Mouse (Mus musculus) urinary bladder, postnatal 36 days (tissue): ENCODE data around the gene Pik3r2.

Source experiments
- DNase-seq, 2 experiments: peaks; one replicate each; pipeline ENCODE4 v3.0.0; 2022; ENCODE audit warnings: low spot score in 2 of 2, mixed read lengths in 1 of 2

Gene Pik3r2

DNA sequence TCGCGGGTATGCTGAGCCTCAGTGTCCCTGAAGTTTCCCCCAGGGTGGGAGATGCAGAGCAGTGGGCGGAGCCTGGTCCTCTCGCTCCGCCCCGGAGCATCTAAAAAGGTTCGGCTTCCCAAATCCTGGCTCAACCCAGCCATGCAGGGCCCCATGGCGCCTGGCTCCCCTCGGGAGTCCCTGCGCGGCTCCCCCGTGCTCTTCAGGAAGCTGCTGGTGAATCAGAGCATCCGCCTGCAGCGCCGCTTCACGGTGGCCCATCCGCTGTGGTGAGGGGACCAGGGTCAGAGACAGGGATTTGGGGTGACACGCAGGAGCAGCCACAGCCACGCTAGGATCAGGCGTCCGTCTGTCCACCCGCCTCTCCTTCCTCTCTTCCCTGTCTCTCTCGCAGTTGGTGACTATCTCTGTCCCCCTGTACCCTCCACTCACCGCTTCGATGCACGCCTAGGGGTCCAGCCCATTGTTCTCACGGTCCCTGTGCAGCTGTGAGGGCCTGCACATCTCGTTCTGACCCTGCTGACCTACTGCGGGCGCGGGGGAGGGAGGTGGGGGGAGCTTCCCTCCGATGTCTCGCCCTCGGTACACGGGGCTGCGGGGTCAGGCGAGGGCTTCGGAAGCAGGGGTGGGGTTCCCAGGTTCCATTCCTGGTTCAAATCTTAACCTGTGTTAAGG lies 33.4 kb downstream of the Pik3r2 start:
- DNase-seq: no peak

DNA sequence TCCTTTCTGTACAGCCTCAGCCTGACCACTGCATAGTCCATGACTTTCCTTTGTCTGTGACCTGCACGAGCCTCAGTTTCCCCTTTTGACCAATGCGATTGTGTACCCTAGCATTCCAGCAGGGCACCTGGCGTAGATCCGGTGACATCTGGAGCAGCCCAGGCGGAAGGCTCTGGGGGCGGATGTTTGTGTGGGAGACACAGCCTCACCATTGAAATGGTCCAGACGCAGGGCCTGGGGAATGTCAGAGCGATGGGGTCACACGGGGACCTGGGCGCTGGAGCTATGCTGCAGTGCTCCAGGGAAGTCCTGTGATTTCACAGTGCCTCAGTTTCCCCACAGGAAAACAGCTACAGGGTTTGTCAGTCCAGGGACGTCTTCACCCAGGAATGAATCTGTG lies 34.3 kb downstream of the Pik3r2 start:
- DNase-seq: no peak

DNA sequence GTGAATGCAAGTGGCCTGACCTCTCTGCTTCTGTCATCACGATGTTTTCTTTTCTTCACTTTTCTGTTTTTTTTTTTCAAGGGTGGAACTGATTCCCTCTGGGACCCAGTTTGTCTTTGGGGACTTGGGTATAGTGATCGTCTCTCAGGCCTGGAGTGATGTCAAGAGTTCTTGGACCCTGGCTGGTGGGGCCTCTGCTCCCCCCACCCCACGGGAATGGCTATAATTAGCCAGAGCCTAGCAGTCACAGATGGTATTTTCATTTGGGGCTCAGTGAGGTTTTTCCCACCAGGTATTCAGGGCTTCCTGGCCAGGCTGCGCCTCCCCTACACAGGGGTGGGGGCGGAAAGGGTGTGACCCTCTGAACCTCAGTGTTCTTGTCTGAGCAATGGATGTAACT lies 34.9 kb downstream of the Pik3r2 start:
- DNase-seq: no peak

DNA sequence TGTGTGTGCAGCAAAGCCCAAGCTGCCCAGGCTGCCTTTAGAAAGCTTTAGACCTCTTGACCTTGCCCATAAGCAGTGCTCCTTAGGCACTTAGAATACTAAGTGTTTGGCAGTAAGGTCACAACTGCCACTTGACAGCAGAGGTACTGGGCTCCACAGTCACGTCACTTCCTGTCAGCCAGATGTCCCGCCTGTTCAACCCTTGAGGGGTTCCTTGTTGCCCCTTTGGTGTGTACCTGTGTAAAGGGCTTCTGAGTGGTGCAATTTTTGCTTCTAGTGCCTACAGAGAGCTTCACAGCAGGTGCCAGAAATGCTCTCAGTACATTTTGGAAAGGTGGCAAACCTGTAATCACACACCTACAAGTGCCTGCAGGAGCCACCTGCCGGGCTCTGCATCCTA lies 38.3 kb downstream of the Pik3r2 start:
- no peak for DNase-seq

DNA sequence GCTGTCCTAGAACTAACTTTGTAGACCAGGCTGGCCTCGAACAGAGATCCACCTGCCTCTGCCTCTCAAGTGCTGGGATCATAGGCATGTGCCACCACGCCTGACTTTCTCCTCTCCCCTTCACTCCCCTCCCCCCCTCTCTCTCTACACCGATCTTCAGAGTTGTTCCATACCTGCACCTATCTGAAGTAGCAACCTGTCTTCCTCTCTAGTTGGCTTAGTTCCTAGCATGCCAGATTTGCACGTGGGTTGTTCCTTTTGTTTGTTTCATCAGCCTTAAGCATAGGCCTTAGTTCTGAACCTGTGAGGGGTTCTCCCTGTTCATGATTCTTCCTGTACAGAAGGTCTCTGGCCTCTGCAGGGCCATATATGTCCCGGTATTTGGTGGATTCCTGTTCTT lies 38.8 kb downstream of the Pik3r2 start:
- DNase-seq: no peak

DNA sequence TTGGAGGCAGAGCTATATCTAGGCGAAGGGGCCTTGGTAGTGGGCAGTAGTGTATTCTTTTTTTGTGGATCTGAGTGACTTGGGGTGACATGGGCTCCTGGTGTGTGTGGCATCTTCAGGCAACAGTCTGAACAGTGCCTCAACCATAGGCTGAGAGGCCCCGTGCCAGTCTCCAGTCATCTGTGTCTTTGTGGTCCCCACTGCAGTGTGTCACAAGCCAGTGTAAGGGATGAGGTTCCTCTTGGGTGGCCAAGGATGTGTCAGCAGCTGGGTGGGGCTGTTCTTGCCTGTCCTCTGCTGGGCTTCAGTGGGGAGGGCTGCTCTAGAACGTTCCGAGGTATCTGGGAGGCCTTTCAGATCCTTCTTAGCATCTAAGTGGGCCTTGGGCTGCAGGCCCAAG lies 45.6 kb downstream of the Pik3r2 start:
- no peak for DNase-seq

DNA sequence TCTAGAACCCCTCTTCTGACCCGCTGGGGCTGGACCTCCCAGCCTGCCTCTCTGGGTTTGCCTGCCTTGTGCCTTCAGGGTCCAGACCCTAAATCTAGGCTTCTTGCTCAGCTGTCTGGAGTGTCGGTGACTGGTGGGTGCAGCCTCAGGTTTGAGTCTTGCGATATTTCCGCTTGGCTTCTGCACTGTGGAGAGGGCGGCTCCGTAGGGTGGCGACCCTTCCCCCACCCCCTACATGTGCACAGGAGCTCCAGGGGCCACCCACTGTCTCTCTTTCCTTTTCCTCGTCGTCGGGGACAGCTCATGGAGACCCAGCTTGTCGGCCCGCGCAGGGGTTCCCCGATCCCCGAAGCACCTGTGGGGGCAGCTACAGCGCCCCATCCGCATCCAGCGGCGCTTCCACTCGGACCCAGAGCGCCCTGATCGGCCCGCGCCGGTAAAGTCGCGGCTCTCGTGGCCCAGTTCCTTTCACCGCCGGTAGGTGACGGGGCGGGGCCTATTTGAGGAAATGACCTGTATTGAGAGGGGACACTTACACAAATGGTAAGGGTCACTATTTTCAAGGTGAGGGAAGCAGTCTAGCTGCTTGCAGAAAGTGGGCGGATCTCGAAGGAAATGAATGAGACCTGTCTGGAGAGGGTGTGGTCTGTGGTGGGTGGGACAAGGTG lies 46.6 kb downstream of the Pik3r2 start:
- no peak for DNase-seq

DNA sequence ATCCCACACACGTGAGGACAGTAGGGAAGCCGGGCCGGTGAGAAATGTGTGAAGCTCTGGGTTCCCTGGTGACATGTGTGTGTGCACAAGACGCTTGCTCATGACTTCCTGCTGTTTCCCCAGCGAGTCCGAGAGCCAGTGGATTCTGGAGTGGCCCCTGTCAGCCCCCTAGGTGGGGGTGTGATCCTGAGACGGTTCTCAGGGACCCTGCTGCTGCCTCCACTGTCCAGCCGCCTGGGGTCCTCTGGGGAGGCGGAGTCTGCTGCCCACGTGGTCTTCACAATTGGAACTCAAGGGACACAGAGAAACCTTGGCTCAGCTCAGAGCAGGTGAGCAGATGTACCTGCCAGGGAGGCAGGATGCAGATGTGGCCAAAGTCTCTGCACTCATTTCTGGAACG lies 49.8 kb downstream of the Pik3r2 start:
- no peak for DNase-seq

DNA sequence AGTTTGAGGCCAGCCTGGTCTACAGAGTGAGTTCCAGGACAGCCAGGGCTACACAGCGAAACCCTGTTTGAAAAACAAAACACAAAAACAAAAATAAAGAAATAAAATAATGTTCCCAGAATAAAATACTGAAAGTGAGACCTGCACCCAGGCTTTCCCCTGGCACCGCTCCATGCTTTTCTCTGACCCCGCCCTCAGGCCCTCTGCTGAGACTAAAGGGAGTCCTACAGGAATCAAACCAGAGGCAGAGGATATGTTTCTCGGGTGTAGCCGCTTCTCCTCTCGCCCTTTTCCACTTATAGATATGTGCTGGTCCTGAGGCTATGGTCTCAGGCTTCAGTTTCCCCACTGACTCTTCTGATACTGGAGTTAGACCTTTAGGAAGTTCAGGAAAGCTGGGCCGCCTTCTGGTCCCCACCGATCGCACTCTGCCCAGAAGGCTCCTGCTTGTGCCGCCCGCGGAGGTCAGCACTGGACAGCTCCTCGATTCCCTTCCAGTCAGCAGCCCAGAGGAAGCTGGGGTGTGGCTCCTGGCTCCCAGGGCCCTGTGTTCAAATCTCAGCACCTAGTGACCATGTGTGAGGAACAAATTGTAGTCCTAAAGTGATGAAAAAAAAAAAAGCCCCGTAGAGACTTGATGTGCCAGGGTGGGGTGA lies 50.6 kb downstream of the Pik3r2 start:
- no peak for DNase-seq

DNA sequence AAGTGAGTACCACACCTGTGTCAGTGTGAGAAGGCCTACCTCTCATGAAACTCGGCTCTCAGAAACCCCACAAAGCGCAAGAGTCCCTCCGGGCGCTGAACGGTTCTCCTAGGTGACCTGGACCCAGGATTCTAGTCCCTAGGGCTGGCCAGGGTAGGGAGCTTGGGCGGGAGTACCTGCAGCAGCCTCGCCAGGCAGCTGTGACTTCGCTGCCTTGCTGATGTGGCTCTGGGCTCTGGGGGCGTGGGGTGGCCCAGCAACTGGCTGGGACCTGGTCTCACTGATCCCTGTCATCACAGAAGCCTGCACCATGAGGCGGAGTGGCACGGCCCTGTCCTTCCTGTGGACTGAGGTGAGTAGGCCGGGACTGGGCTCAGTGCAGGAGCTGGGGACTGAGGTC lies 52.3 kb downstream of the Pik3r2 start:
- no peak for DNase-seq

DNA sequence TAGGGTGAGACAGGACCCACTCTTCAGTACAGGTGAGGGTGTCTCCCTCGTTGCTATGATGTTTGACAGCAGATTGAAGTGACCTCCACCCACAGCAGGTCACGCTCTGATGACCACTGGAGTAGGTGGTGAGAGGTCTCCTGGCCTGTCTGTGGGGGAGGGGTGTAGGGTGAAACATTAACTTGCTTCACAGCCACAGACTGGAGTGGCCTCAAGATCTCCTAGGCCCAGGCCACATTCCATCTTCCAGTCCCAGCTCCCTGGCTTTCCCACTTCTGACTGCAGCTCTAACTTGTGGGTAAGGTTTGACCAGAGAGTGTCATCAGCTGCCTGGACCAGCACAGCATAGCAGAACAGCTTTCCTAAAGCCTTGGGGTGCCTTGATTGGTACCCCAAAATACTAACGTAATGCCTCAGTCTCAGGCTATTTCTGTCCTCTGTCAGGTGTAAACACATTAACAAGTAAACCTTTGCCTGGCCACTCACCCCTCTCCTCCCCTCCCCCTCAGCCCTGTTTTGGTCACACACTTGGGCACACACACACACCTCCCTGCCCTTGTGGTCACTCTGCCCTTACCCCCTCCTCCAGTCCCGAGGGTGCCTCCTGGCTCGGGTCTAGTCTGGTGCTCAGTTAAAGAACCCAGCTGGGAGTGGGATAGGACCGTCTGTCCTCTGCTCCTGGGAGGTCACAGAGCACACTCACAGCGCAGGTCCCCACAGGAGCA lies 52.9 kb downstream of the Pik3r2 start, which contains the start of gene Pde4c:
Gene Pde4c, plus strand, starts transcription at position 235 of the 725 bp plus-strand sequence.
- DNase-seq: no peak

DNA sequence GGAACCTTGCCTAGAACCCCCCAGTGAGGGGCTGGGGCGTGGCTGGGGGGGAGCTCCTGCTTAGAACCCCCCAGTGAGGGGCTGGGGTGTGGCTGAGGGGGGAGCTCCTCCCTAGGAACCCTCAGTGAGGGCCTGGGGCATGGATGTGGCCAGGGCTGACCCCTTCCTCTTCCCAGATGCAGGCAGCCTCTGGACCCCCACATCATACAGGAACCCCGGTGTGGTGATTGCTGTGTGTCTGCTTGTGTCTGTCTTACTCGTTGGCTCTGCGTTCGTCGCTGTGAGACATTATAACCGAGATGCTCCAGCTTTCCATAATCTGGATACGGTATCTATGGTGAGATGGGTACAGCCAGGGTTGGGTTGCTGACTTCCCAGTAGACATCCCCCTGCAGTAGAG lies 54.9 kb downstream of the Pik3r2 start:
- DNase-seq: no peak

DNA sequence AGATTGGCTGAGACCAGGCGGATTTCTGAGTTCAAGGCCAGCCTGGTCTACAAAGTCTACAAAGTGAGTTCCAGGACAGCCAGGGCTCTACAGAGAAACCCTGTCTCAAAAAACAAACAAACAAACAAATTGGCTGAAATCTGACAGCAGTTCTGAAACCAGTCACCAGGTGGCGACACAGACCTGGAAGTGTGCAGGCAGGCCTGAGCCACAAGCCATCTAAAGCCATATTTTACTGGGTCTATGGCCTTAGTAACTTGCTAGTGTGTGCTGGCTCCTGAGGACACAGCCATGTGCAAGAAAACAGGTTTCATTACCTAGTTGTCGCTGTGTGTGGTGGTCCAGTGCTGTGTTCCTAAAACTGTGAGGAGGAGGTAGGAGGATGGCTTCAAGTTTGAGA lies 55.8 kb downstream of the Pik3r2 start:
- DNase-seq: peak; percentile 72 to 78

DNA sequence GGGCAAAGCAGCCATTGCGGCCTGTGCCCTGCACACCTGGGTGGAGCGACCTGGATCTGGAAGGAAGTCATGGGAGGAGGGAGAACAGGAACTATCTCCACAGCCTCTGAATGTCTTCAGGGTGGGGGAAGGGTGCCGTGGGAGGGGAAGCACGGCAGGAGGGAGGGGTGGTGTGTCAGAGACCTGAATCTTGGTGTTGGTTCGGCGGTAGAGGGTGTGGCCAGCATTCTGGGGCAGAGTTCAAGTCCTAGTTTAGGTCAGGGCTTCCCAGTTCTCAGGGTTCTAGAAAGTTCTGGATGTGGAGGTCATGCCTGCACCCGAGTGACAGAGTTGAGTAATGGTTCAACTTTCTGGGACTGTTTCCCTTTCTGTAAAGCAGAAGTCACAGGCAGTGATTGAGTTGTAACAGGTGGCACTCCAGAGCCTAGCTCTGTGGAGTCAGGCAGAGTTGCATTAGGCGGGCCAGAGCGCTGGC lies 56.7 kb downstream of the Pik3r2 start:
- DNase-seq: no peak

DNA sequence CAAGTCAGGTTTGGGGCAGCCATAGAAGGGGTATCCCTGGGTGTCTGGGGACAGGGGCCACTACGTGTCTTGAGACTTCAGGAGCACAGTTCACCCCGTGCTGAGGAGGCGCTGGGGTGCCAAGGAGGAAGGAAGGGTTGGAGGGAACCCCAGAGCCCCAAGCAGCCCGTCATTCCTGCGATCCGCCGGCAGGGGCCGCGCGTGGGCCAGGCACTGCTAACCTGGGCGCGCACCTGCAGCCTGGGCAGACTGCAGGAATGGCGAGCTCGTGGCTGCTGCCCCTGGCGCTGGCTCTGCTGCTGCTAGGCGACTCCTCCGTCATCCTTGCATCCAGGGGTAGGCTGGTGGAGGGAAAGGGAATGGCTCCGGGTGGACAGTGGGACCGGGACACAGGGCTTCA lies 58.2 kb downstream of the Pik3r2 start, which contains the start of gene Gm3336:
Gene Gm3336, plus strand, starts transcription at position 247 of the 400 bp plus-strand sequence.
- peak in 1 of 2 experiments; percentile 51 for DNase-seq
